ENCODE assay signal across 8 mouse cellular contexts in genomic region chr4:154864961-154865760, GRCm38 (mm10). TPM values are rescaled to one million over a fixed set of nuclear protein-coding genes. Genes with fewer than 3 reads are reported as not detected.
A peak's percentile ranks its signal among the peaks of the same experiment; 100 is the strongest.
DNase-seq lines count a peak whose midpoint lies in the region; ATAC-seq and TF ChIP-seq lines count a peak whose summit lies in the region.

No protein-coding gene starts in this region.

- peak overlapping the region; percentile 54; the same call in 1 of the 2 replicates for H3K4me3 ChIP-seq in layer of hippocampus, adult 2 months
- H3K4me3 ChIP-seq in forebrain, embryonic 11.5 days (ENCODE audit: low read depth, low read length), result no peak overlapping the region
- H3K4me3 ChIP-seq in limb, embryonic 12.5 days (replicated peaks), result peak overlapping the region; percentile 33; the same call in 1 of the 2 replicates
- 0 out of 2 replicates have a peak overlapping the region, but pooled peaks have one; percentile 23 for H3K4me3 ChIP-seq in stomach, embryonic 14.5 days (ENCODE audit: low read depth, low read length)

- 87% methylated on average over 18 of the region's 18 CpGs for WGBS in forebrain, embryonic 11.5 days
- WGBS in limb, embryonic 12.5 days, result 80% methylated on average over 18 of the region's 18 CpGs
- 79% methylated on average over 18 of the region's 18 CpGs for WGBS in stomach, embryonic 14.5 days

- H3K36me3 ChIP-seq in forebrain, embryonic 11.5 days (ENCODE audit: control insufficient read depth, insufficient read depth, low read length), result no peaks in the 10 kb centered on the region
- H3K36me3 ChIP-seq in limb, embryonic 12.5 days, result no peaks in the 10 kb centered on the region
- H3K36me3 ChIP-seq in stomach, embryonic 14.5 days (ENCODE audit: control insufficient read depth, insufficient read depth, low read length), result no peaks in the 10 kb centered on the region

- DNase-seq in layer of hippocampus, adult 2 months (ENCODE audit: low spot score in 2 of 2), result peak in 1 of 2 experiments; percentile 8
- DNase-seq in layer of hippocampus, postnatal 10 days (ENCODE audit: low spot score in 2 of 2), result no peak
- DNase-seq in forebrain, embryonic 11.5 days (ENCODE audit: low spot score), result no peak
- DNase-seq in urinary bladder, postnatal 36 days (ENCODE audit: low spot score in 2 of 2), result no peak
- DNase-seq in thymus, postnatal 0 days (ENCODE audit: low spot score), result no peak
- no peak for DNase-seq in left cerebral cortex, postnatal 25 days (ENCODE audit: low spot score in 2 of 2)

- peak overlapping the region; percentile 68; the same call in 1 of the 2 replicates for H3K4me2 ChIP-seq in forebrain, embryonic 11.5 days (ENCODE audit: low read depth, low read length, severe bottlenecking)
- H3K4me2 ChIP-seq in limb, embryonic 12.5 days, result peak overlapping the region; percentile 59
- peak overlapping the region; percentile 59 for H3K4me2 ChIP-seq in stomach, embryonic 14.5 days (replicated peaks; ENCODE audit: low read depth, low read length)

- peaks cover 3% of the 10 kb centered on the region; the same call in 1 of the 2 replicates for H3K4me1 ChIP-seq in forebrain, embryonic 11.5 days (replicated peaks; ENCODE audit: control insufficient read depth, insufficient read depth, low read length)
- peaks cover 14% of the 10 kb centered on the region for H3K4me1 ChIP-seq in limb, embryonic 12.5 days (replicated peaks)
- 0 out of 2 replicates have a peak, but pooled peaks cover 6% of the 10 kb centered on the region for H3K4me1 ChIP-seq in stomach, embryonic 14.5 days (ENCODE audit: control insufficient read depth, insufficient read depth, low read length)

- ATAC-seq in forebrain, embryonic 11.5 days (replicated peaks; ENCODE audit: low FRiP score), result no peak
- 0 out of 2 replicates have a peak, but pooled peaks have one; percentile 27 for ATAC-seq in limb, embryonic 12.5 days (ENCODE audit: insufficient number of reproducible peaks, insufficient read depth, low FRiP score, low TSS enrichment, low read depth)
- no peak for ATAC-seq in stomach, embryonic 14.5 days (ENCODE audit: insufficient number of reproducible peaks, insufficient read depth, low FRiP score, low read depth)

- peak overlapping the region; percentile 59 for H3K9ac ChIP-seq in forebrain, embryonic 11.5 days (ENCODE audit: low read length)
- peak overlapping the region; percentile 47; the same call in 1 of the 2 replicates for H3K9ac ChIP-seq in limb, embryonic 12.5 days (replicated peaks)
- H3K9ac ChIP-seq in stomach, embryonic 14.5 days (replicated peaks; ENCODE audit: low read depth, low read length), result peak overlapping the region; percentile 43; the same call in 1 of the 2 replicates

- H3K9me3 ChIP-seq in forebrain, embryonic 11.5 days (ENCODE audit: control insufficient read depth, low read length), result no peaks in the 10 kb centered on the region
- H3K9me3 ChIP-seq in limb, embryonic 12.5 days, result no peaks in the 10 kb centered on the region
- H3K9me3 ChIP-seq in stomach, embryonic 14.5 days (ENCODE audit: control insufficient read depth, low read depth, low read length), result no peaks in the 10 kb centered on the region

- H3K27me3 ChIP-seq in forebrain, embryonic 11.5 days (ENCODE audit: control insufficient read depth, insufficient read depth, low read length), result peaks cover 2% of the 10 kb centered on the region; the same call in 1 of the 2 replicates
- peaks cover 17% of the 10 kb centered on the region for H3K27me3 ChIP-seq in limb, embryonic 12.5 days
- H3K27me3 ChIP-seq in stomach, embryonic 14.5 days (ENCODE audit: control insufficient read depth, insufficient read depth, low read length), result no peaks in the 10 kb centered on the region

- intact Hi-C loops in left cerebral cortex, postnatal 25 days (cut with DNase I), result no loop called here

- TF ChIP-seq CTCF in layer of hippocampus, adult 2 months (conservative IDR thresholded peaks at IDR 0.05), result no peak

- peak overlapping the region; percentile 79; the same call in 1 of the 2 replicates for H3K27ac ChIP-seq in layer of hippocampus, adult 2 months
- H3K27ac ChIP-seq in forebrain, embryonic 11.5 days (ENCODE audit: low read depth, low read length), result no peak overlapping the region
- H3K27ac ChIP-seq in limb, embryonic 12.5 days, result peak overlapping the region; percentile 88
- H3K27ac ChIP-seq in stomach, embryonic 14.5 days (ENCODE audit: low read length), result peak overlapping the region; percentile 73; the same call in 1 of the 2 replicates

RNA-seq across cellular contexts. Expression of gene Mmel1, which starts 4.2 kb away (rescaled TPM):
- under 1 TPM; 0.29 to 0.44 TPM for total RNA-seq in layer of hippocampus, adult 2 months (2021)
- total RNA-seq in layer of hippocampus, postnatal 10 days (2021), result under 1 TPM; 0.22 to 0.23 TPM
- 0.21 TPM in 1 of 2 replicates, not detected in the other for polyA plus RNA-seq in forebrain, embryonic 11.5 days (2014; fragmentation: Nextera tagmentation; extraction: Ambion mirVana)
- 0.11 and 0.19 TPM in 2 replicates for polyA plus RNA-seq in limb, embryonic 12.5 days (2016; fragmentation: Nextera tagmentation; extraction: Ambion mirVana)
- 0.12 TPM in 1 of 2 replicates, not detected in the other for polyA plus RNA-seq in stomach, embryonic 14.5 days (2014; fragmentation: Nextera tagmentation; extraction: Ambion mirVana)
- 0.22 and 0.26 TPM in 2 replicates for polyA plus RNA-seq in thymus, postnatal 0 days (2015; fragmentation: Nextera tagmentation; extraction: Ambion mirVana)
- under 1 TPM; 0.48 to 0.85 TPM for total RNA-seq in left cerebral cortex, postnatal 25 days (2021)

RNA-seq across cellular contexts. Expression of gene Ttc34, which starts 27.9 kb away (rescaled TPM):
- total RNA-seq in layer of hippocampus, adult 2 months (2021), result 1 to 10 TPM; 4.0 to 4.1 TPM
- 1 to 10 TPM; 3.7 to 4.9 TPM for total RNA-seq in layer of hippocampus, postnatal 10 days (2021)
- 0.11 and 0.20 TPM in 2 replicates for polyA plus RNA-seq in forebrain, embryonic 11.5 days (2014; fragmentation: Nextera tagmentation; extraction: Ambion mirVana)
- polyA plus RNA-seq in limb, embryonic 12.5 days (2016; fragmentation: Nextera tagmentation; extraction: Ambion mirVana), result 0.23 and 0.54 TPM in 2 replicates
- 0.29 and 0.55 TPM in 2 replicates for polyA plus RNA-seq in stomach, embryonic 14.5 days (2014; fragmentation: Nextera tagmentation; extraction: Ambion mirVana)
- 0.03 and 0.04 TPM in 2 replicates for polyA plus RNA-seq in thymus, postnatal 0 days (2015; fragmentation: Nextera tagmentation; extraction: Ambion mirVana)
- 1 to 10 TPM; 2.4 to 2.7 TPM for total RNA-seq in left cerebral cortex, postnatal 25 days (2021)

RNA-seq across cellular contexts. Expression of gene Fam213b, which starts 33.8 kb away (rescaled TPM):
- 10 to 100 TPM; 48.1 to 48.9 TPM for total RNA-seq in layer of hippocampus, adult 2 months (2021)
- total RNA-seq in layer of hippocampus, postnatal 10 days (2021), result 10 to 100 TPM; 36.2 to 39.0 TPM
- 29.4 and 32.0 TPM in 2 replicates for polyA plus RNA-seq in forebrain, embryonic 11.5 days (2014; fragmentation: Nextera tagmentation; extraction: Ambion mirVana)
- 42.8 and 43.2 TPM in 2 replicates for polyA plus RNA-seq in limb, embryonic 12.5 days (2016; fragmentation: Nextera tagmentation; extraction: Ambion mirVana)
- polyA plus RNA-seq in stomach, embryonic 14.5 days (2014; fragmentation: Nextera tagmentation; extraction: Ambion mirVana), result 40.1 and 42.5 TPM in 2 replicates
- polyA plus RNA-seq in thymus, postnatal 0 days (2015; fragmentation: Nextera tagmentation; extraction: Ambion mirVana), result 229 and 245 TPM in 2 replicates
- total RNA-seq in left cerebral cortex, postnatal 25 days (2021), result 10 to 100 TPM; 47.5 to 51.4 TPM
